Mouse (Mus musculus) right cerebral cortex, postnatal 36 days (tissue): ENCODE data around the gene Zfp384.
"Not testable (repeated sequence)": the region's sequence is repeated elsewhere in the genome, so short reads cannot be mapped to it uniquely, and the experiment has no call there.

Experiments used
- DNase-seq, 2 experiments: peaks; one replicate each; pipeline ENCODE4 v3.0.0; 2022; ENCODE audit warnings: low spot score in 2 of 2, mixed read lengths in 1 of 2

Zfp384 gene

GRCm38 (mm10) chr6:125009181-125010073, 482 bp downstream of the Zfp384 start:
- DNase-seq = peak; percentile 51 to 59

DNA sequence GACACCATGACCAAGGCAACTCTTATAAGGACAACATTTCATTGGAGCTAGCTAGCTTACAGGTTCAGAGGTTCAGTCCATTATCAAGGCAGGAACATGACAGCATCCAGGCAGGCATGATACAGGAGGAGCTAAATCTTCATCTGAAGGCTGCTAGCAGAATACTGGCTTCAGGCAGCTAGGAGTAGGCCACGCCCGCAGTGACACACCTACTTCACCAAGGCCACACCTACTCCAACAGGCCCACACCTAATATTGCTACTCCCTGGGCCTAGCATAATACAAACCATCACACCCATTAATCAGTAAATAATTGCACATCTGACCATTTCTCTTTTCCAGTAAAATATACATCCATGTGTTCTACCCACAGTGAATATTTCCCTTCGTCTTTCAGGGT, 8.7 kb downstream of the Zfp384 start:
- no peak for DNase-seq

- not testable (repeated sequence) for DNase-seq
Measured at GRCm38 (mm10) chr6:125030532-125030931, 21.6 kb downstream of the Zfp384 start.

DNA sequence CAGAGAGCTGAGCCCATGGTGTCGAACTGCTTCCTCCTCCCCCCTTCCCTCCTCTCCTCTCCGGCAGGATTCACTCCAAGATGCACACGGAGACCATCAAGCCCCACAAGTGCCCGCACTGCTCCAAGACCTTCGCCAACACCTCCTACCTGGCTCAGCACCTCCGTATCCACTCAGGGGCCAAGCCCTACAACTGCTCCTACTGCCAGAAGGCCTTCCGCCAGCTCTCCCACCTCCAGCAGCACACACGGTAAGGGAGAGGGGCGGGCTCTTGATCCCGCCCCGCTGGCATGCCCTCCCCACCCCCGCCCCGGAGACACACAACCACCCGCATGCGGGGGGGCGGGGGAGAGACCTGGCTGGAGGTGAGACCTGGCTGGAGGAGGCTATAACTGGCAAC, 22.7 kb downstream of the Zfp384 start:
- no peak for DNase-seq

DNA sequence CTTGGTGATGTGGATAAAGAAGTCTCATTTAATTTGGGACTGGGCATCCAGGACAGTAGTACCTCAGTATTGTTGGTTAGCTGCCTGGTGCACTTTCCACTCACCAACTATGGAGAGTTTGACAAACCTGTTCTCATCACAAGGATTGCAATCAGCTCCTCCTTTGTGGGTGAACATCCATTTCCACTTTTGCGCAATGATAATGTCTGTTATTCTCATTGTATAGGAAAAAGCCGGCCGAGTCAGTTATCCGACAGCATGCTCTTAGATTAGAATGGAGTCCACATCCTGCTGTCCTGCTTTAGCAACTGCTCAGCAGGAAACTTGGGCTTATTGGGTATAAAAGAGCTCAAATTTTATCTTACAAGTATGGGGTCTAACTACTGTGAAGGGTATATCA, 29.7 kb downstream of the Zfp384 start:
- no peak for DNase-seq

GRCm38 (mm10) chr6:125039131-125039530, 30.2 kb downstream of the Zfp384 start:
- DNase-seq = no peak

DNA sequence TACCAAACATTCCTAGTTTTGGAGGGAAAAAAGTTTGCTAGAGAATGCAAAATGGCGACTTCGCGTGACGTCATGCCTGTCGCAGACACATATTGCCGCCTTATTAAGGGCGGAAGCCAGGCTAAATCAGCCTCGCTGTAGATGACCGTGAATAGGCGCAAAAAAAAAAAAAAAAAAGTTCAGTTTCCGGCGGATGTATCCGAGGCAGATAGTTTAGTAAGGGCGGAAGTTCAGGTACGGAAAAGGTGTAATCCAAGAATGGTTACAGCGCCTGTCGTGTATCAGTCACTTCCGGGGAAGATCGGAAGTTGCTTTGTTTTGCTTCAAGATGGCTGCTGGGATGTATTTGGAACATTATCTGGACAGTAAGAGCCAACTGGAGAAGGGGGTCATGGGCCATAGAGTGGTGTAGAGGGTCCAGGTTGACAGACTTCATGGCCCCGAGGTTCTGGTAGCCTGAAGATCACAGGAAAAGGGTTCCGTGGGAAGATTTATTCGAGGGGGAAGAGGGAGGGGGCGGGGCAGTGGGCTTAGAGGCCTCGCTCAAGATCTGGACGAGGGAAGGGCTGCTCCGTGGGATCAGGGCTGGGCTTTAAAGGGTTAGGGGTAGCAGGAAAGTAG, 30.7 kb downstream of the Zfp384 start, which contains the start of gene Ing4:
Gene Ing4, plus strand, starts transcription at position 228 of the 621 bp plus-strand sequence.
- DNase-seq = peak; percentile 87 to 92

DNA sequence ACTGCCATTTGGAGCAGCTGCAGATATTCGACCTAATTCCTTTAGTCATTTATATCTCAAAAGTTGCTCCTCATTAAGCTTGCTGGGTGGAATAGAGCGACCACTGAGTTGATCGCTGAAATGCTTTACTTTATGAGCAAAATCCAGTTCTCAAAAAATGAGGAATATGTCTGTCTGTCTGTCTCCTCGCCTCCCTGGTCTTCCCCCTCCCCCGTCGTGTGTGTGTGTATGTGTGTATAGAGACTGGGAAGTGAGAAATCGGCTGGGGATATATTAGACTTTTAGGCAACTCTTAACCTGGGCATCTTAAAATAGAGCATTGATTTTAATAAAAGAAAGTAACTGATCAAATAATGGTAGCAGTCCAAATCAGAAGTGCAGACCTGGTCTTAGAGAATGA, 31.3 kb downstream of the Zfp384 start:
- no peak for DNase-seq

DNA sequence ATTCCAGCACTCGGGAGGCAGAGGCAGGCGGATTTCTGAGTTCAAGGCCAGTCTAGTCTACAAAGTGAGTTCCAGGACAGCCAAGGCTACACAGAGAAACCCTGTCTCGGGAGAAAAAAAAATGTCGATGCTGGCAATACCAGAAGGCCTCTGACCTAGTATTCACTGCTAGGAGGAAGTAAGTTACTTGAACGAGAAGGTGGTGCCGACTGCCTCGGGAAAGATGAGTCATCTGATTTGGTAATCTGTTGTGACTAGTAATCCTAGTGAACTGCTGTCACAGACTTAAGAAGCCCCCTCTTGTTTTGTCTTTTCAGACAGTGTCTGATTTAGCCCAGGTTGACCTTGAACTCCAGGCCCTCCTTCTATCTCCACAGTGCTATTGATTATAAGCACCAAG, 32.1 kb downstream of the Zfp384 start:
- DNase-seq = no peak

GRCm38 (mm10) chr6:125042081-125042480, 33.1 kb downstream of the Zfp384 start:
- DNase-seq = no peak

DNA sequence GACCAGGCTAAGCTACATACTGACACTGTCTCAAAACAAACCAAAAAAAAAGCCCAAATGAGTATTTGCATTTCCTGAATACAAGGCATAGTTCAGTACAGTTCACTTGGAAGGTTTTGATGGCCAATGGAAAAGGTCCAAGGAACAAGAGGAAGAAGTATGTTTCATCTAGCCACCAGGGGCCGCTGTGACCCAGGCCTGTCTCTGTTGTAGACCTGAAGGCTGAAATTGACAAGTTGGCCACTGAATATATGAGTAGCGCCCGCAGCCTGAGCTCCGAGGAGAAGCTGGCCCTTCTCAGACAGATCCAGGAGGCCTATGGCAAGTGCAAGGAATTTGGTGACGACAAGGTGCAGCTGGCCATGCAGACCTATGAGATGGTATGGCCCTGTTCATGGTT, 37.7 kb downstream of the Zfp384 start:
- DNase-seq = peak in 1 of 2 experiments; percentile 51

GRCm38 (mm10) chr6:125049678-125050077, 40.7 kb downstream of the Zfp384 start, which contains the start of gene Acrbp:
Gene Acrbp, plus strand, starts transcription at chr6:125049689.
- DNase-seq = no peak

DNA sequence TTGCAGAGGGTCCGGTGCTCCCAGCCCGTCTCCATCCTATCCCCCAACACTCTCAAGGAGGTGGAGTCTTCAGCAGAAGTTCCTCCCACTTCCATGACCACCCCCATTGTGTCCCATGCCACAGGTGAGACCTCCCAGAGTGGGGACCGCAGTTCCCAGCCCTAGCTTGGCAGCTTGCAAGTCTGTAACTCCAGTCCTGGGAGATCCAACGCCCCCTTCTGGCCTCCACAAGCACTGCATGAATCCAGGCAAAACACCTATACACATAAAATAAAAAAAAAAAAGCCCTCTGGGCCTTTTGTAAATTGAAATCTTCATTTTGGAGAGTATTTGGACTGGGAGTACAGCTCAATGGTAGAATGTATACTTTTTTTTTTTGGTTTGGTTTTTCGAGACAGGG, 42.3 kb downstream of the Zfp384 start:
- DNase-seq = no peak

- DNase-seq = no peak
Measured at GRCm38 (mm10) chr6:125061493-125061892, 52.5 kb downstream of the Zfp384 start.

DNA sequence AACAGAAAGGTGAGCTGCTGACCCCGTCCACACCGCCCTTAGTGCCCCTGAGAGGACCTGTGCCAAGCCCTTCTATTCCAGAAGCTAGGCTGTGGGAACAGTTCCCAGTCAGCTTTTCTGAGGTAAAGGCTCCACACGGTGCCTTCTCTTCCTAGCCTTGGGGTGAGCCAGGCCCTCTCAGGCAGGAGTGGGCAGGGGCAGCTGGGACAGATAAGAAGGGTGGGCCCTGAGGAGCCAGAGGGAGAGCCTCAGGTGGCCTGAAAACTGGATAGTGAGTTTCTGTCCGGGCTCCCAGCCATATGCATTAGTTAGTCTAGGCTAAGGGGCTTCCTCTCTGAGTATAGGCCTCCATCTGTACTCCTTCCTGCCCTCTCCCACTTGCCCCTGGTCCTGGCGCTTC, 53.6 kb downstream of the Zfp384 start:
- DNase-seq = no peak

- no peak for DNase-seq
Measured at GRCm38 (mm10) chr6:125063906-125064305, 55.0 kb downstream of the Zfp384 start.

DNA sequence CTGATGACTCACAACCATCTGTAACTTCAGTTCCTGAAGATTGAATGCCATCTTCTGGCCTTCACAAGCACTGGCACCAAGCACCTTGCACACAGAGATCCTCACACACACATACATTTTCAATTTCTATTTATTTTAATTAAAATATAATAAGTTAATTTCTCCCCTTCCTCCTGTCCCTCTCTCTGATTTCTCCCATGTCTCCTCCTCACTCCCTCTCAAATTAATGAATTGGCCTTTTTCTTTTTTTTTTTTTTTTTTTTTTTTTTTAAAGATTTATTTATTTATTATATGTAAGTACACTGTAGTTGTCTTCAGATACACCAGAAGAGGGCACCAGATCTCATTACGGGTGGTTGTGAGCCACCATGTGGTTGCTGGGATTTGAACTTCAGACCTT, 56.3 kb downstream of the Zfp384 start:
- DNase-seq = not testable (repeated sequence)

DNA sequence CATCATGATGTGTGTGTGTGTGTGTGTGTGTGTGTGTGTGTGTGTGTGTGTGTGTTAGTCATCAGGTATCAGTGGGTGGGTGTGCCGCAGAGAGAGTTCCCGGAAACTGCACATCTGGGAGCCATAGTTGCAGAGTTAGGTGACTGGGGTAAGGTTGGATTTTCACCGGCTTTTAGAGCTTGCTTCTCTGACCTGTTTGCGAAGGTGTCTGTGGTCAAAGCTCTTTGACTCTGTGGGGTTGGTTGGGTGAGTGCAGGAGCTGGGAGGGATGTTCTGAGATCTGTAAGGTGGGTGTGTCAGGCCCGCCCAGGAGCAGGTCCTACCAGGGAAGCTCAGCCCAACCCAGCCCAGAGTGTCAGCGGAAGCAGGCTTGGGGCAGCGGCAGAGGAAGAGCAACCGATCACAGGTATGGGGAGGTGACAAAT, 58.6 kb downstream of the Zfp384 start, which contains the start of gene Lpar5:
Gene Lpar5, plus strand, starts transcription at position 350 of the 425 bp plus-strand sequence.
- no peak for DNase-seq

- no peak for DNase-seq
Measured at GRCm38 (mm10) chr6:125071170-125071895, 62.4 kb downstream of the Zfp384 start.

- no peak for DNase-seq
Measured at GRCm38 (mm10) chr6:125071896-125072279, 62.9 kb downstream of the Zfp384 start.

GRCm38 (mm10) chr6:125073825-125074224, 64.9 kb downstream of the Zfp384 start:
- no peak for DNase-seq

DNA sequence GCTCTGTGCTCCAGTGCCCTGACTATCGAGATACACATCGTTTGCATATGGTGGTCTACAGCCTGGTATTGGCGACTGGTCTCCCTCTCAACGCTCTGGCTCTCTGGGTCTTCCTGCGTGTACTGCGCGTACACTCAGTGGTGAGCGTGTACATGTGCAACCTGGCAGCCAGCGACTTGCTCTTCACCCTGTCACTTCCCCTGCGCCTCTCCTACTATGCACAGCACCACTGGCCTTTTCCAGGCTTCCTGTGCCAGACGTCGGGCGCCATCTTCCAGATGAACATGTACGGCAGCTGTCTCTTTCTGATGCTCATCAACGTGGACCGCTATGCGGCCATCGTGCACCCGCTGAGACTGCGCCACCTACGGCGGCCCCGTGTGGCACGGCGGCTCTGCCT, 72.4 kb downstream of the Zfp384 start:
- DNase-seq = no peak
